Mouse (Mus musculus) mouse trophoblast stem cell (cell line): ENCODE data around the gene Pam.

ENCODE experiments used
- in situ Hi-C, 2 experiments: fragments of 300-500 bp; cut with MseI, MboI; formaldehyde crosslinking; loops; 2 replicates in 1 of 2; 3 replicates in 1 of 2; pipeline ENCODE4 v1.15.1; 2025

The Pam gene

DNA sequence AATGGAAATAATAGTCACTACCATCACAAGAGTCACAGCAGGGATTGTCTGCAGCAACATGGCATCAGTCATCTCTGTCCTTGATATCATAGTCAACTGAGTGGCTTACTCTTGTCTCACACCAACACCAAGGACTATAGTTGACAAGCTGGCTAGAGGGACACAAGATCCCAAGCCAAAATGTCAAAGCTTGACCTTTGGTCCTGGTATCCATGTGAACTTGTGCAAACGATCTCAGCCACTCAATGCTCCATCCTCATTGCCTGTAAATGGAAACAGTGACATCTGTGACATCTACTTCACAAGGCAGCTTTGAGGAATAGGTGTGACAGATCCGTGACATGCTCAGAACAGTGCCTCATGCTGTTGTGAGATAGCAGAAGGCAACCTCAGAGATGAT, 15.0 kb downstream of the Pam start:
- in situ Hi-C loops = no loop called here

DNA sequence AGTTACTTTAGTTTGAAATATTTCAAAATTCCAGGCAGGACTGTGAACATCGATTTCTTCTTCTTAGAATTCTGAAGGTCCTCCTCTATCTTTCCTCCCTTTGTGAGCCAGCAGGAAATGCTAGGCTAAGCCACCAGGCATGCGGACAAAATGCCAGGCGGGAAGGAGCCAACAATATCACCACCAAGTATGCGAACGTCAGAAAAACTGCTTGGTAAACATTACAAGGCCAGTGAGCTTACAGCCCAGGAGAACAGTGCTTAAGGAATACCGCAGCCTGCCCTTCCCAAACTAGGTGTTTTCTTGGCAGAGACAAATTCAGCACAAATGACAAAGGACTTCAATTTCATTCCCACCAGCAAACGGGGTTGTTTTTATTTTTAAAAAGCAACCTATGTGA, 15.8 kb downstream of the Pam start:
- in situ Hi-C loops = no loop called here

GRCm38 (mm10) chr1:98078735-98079134, 16.7 kb downstream of the Pam start:
- in situ Hi-C loops = no loop called here

DNA sequence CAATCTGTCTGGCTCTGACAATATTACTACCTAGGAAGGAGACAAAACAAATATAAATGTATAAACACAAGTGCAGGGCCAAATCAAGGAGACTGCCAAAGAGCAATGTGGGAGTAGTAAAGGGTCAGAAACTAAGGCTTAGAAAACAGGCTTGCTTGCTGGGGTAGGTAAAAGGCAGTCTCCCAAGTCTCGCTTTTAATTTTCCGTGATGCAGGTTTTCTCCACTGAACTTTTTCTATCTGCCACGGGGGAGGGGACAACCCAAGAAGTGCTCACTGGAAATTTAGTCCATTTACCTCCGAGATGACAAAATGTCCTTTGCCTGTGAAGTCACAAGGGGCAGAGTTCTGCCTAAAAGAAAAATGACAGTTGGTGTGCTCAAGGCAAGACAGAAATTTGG, 21.6 kb downstream of the Pam start:
- in situ Hi-C loops = no loop called here

DNA sequence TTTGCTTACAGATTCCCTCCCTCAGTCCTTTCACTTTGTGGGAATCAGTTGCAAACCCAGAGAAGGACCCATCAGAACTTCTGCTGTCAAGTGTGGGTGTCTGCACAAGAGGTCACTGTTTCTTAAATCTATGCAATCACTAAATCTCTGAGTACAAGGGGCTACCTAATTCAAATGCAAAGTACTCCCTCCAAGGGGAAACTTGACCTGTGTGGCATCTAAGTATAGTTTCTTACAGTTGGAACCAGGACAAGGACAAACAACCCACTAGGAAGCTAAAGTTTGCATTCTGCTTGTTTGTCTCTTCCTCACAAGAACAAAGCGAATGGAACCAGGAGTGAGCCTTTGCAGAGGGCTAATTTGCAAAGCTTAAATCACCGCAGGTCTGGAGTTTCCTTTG, 22.3 kb downstream of the Pam start:
- in situ Hi-C loops = no loop called here

GRCm38 (mm10) chr1:98072045-98072444, 23.4 kb downstream of the Pam start:
- in situ Hi-C loops = no loop called here

DNA sequence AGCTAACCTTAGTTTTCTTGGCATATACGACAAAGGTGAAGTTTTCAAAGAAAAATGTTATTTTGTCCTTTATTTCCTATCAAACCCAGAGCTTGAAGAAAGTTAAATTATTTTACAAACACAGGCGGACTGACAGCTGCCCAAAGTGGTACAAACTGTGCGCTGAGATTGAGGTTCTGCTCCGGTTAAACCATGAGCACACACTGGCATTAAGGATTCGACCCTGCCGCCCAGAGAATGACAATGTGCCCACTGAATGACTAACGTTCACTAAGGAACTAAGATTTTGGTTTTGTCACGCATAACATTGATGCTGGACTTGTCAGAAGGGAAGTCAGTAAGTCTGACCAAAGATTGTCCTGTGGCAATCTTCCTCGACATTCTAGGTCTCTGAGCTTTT, 24.0 kb downstream of the Pam start:
- in situ Hi-C loops = no loop called here

- in situ Hi-C loops = no loop called here
Measured at GRCm38 (mm10) chr1:98070743-98071325, 24.6 kb downstream of the Pam start.

DNA sequence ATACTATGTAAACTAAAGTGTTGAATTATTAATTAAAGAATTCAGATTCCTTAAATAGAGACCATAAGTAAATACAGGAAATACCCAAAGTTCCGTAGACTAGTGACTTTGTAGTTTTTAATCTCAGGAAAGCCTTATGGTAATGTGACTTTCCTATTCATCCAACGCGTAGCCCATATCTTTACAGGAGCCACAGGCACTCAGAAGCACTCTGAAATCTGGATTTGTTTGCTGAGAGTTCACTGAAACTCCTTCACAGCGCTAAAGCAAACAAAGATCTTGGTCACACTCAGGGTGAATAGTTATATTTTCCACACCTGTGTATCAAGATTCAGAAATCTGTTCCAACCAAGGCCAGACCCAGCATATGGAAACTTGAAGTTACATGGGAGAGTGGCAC, 27.3 kb downstream of the Pam start:
- in situ Hi-C loops = no loop called here

- in situ Hi-C loops = no loop called here
Measured at GRCm38 (mm10) chr1:98062074-98062473, 33.4 kb downstream of the Pam start.

GRCm38 (mm10) chr1:98059401-98059800, 36.0 kb downstream of the Pam start:
- in situ Hi-C loops = no loop called here

- in situ Hi-C loops = no loop called here
Measured at GRCm38 (mm10) chr1:98056996-98057945, 38.2 kb downstream of the Pam start.

DNA sequence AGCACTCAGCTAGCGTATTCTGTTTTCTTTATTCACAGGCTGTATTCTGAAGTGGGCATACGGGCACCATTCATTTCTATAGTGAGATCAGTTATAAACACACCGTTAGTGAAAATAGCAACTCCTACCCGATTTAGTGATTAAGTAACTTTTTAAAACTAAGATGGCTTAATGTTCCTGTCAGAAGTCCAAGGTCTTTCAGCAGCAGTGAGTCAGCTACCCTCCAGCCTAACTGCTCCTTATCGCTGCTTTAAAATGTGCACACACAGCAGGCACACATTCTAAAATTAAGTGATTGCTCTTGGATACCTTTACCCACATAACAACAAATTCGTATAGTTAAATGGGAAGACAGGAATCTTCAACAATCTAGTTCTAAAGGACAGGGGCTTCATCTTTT, 39.2 kb downstream of the Pam start:
- in situ Hi-C loops = no loop called here

- in situ Hi-C loops = no loop called here
Measured at GRCm38 (mm10) chr1:98055591-98055990, 39.9 kb downstream of the Pam start.

- in situ Hi-C loops = no loop called here
Measured at GRCm38 (mm10) chr1:98053994-98054393, 41.5 kb downstream of the Pam start.

DNA sequence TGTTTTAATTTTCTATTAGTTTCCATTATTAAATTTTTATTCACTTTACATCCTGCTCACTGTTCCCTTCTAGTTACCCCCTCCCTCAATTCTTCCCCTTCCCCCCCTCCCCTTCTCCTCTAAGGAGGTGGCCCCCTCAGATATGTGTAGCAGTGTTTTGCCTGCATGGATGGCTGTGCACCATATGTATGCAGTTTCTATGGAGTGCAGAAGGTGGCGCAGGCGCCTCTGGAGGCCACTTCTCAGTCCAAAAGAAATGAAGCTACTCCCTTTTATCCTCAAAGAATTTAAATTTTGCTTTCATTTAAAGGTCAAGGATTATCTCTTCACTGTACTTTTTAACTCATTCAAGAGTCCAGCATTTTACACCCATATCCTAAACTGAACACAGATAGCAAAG, 42.0 kb downstream of the Pam start:
- in situ Hi-C loops = no loop called here

DNA sequence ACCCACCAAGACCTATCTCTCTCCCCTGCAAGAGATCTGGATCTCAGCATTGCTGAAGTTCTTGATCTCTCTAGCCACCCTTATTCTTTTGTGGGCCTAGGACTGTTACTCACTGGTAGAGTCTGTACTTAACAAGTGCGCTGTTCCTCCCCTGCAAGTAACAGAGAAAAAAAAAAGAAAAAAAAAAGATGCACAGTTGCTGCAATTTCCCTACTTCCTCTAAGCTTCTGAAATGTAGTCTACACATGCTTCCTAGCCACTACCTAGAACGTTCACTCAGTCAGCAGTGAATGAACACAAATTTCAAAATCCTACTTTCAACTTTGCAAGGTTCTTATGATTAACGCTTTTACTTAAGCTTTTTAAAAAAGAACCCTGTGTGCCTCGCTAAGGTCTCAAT, 42.7 kb downstream of the Pam start:
- in situ Hi-C loops = no loop called here

DNA sequence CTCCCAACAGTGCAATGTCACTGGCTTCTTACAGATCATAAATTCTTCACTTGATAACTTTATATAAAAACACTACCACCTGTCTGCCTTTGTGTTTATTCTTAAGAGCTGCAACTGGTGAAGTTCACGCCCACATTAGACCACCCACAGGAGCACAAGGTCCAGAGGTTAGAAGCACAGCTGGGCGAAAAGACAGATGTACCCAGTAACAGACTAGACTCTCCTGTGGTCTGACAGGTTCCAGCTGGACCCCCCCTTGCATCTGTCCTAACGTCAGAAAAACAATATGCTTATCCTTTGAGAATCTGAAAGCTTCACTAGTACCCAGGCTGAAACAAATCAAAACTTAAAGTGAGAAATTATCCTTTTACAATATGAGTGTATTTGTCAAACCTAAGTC, 44.4 kb downstream of the Pam start:
- in situ Hi-C loops = no loop called here

- in situ Hi-C loops = no loop called here
Measured at GRCm38 (mm10) chr1:98049756-98050155, 45.7 kb downstream of the Pam start.

GRCm38 (mm10) chr1:98048218-98048801, 47.1 kb downstream of the Pam start:
- in situ Hi-C loops = no loop called here

DNA sequence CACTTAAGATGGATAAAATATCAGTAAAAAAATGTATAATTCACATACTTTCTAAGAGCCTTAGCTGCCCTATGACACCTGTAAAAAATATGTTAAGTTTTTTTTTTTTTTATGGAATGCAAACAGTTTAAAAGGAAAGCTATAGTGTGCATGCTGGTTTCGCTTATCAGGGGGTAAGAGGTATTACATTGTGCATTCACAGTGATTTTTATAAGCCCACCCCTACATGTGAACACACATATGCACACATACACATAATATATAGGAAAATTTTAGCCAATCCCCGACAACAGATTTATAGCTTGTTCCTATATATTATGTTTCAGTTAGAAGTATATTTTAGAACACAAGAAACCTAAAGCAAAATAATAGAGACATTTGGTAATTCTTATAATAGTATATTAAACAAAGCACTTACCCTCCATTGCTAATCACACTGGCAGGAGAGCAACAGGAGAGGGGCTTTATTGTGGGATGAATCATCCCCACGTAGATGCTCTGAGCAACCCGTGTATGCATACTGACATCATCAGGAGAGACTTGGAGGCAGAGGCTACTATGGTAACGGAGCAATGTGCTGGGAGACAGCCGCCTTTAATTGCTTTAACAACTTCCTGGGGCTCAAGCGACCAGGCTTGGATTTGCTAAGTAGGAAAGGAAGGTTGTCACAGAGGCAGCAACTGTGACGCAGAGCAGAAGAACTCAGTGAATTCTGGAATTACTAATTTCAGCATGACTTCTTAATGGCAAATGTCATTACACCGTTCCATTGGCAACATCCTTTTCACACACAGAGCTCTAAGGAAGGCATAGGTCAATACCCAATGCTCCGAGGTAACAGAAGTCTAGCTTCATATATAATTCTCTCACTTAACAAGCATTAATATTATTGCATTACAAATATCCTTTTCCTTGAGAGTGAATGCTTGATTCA, 47.9 kb downstream of the Pam start:
- in situ Hi-C loops = no loop called here

GRCm38 (mm10) chr1:98042425-98042824, 53.0 kb downstream of the Pam start:
- in situ Hi-C loops = no loop called here
